Mouse (Mus musculus) T-helper 2 cell (primary cell): ENCODE measurements at regions not wholly inside any gene's neighbourhood (a gene's known extent, or its start where the extent isn't known, plus 50 kb on each side); places are given as distances from the start of the nearest gene placed in this dataset.

Experiments used
- in situ Hi-C: fragments of 300-600 bp; cut with MboI, MseI; formaldehyde crosslinking; loops from one replicate; pipeline ENCODE4 v1.15.1; 2025; ENCODE audit warnings: high pct_unique_total_duplicates

DNA sequence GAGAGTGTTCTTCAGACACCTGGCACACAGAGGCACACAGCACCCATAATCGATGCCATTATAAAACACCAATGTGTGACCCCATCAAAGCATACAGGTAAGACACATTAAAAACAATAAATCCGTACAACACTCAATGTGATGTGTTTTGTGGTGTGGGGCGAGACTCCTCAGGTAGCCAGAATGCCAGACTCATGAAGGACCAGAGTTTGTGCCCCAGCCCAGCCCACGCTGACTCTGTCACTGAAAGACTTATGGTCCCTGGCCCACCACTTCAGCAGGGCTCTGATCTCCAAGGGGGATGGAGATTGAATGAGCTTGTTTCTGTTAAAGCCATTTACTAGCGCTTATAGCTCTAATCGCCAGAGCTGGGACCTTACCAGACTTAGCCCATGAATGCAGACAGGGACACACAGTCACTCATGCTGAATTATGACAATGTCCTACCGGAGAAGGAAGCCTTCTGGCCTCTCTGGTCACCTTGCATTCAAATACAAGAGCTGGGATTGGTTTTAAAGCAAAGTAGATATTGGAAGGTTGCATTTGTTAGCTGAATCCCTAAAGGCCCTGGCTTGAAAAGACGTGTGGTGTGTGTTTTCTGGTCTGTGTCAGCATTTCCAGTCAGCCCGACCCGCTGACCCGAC, 112.1 kb upstream of the Cpm start:
- in situ Hi-C loops: no loop called here

- in situ Hi-C loops: no loop called here
These were observed 112.8 kb upstream of the Cpm start for GRCm38 (mm10) chr10:117516510-117516909.

DNA sequence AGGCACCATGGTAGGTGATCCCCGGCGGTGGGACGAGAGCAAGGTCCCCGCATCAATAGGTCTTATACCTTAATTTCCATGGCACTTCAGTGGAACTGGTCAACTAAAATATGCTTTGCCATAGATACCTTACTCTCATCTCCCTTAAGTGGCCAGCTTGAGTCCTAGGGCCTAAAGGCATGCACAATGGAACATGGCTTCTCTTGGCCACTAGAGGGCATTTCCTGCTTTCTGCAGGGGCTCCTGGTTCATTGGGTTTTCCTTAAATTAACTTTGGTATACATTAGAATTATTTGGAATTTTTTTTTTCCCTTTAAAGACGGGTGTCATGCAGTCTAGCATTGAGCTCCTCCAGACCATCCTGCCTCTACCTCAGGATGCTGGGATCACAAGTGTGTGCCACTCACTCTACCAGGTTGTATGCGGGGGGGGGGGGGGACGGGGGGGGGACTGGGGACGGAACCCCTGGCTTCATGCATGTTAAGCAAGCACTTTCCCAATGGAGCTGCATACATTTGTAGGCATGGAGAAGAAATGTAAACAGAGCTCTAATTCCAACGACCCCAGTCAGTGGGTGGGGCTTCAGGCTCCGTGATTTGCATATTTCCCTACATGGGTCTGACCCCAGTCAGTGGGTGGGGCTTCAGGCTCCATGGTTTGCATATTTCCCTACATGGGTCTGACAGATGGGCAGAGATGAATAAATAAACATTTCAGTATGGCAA, 113.4 kb upstream of the Cpm start:
- in situ Hi-C loops: no loop called here

DNA sequence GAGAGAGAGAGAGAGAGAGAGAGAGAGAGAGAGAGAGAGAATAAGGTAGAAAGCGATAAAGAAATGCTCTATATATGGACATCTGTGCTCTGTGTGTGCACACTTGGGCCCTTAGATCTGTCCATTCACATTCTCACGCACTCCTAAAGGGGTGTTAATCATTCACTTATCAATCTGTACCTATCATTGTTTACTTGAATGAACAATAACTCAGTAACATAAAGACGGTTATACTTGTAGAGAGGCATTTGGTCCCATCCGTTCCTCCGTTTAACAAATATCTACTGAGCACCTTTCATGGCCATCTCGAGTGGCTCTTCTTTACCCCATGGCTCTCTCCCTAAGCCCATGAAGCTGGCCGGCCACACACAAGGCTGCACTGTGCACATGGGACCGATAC, 114.3 kb upstream of the Cpm start:
- in situ Hi-C loops: no loop called here

DNA sequence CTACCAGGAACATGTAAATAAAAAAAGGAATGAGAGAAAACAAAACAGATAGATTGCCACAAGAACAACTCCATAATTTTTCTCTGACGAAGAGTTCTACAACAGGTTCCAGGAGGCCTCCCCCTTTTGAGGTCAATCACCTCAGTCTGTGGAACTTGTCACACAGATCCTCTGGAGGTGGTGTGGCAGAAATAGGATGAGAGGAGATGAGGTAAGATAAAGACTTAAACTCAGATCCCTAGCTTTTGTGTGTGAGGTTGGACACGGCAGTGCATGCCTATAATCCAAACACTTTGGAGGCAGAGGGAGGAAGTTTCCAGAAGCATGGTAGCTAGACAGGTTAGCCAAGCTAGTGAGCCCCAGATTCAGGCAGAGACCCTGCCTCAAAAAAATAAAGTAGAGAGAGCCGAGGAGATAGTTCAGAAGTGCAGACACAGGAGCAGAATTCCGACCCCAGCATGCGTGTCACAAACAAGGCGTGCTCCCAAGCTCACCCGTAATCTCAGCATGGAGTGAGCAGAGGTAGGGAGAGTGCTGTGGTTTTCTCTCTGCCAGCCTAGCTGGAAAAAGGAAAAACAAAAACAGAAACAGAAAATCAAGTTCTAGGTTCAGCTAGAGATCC, 115.3 kb upstream of the Cpm start:
- in situ Hi-C loops: no loop called here

GRCm38 (mm10) chr10:117512424-117513257, 116.7 kb upstream of the Cpm start:
- in situ Hi-C loops: no loop called here

DNA sequence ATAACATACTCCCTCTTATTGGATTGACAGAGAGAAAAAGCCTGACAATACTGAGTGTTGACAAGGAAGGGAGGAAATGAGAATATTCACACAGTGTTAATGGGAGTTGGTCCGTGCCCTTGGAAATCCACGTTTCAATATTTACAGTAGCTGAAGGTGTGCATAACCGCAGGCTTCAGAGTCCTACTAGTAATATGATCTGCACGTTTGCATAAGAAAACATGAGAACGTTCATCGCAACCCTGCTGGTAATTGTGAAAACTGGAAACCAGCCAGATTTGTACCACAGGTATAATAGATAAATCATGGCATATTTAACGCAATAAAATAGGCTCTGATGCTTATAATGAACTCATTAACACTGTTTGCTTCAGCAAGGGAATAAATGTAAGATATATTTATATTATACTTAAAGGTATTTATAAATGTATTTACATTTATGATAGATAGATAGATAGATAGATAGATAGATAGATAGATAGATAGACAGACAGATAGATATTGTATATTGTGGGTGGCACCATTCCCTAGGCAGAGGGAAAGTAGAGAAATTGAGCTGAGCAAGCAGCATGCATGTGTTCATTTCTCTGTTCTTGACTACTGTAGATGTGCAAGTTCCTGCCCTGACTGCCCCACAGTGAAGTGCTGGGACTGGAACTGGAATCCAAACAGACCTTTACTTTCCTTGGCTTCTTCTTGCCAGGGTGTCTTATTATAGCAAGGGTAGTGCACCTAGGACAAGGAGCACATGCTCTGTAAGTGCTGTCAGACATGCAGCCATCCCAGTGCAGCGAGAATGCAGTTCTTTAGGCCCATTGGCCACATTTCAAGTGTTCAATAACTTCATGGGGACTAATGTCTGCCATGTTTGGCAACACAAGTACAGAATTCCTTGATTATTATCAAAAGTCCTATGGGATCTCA, 117.6 kb upstream of the Cpm start:
- in situ Hi-C loops: no loop called here

GRCm38 (mm10) chr10:117510529-117511482, 118.5 kb upstream of the Cpm start:
- in situ Hi-C loops: no loop called here

DNA sequence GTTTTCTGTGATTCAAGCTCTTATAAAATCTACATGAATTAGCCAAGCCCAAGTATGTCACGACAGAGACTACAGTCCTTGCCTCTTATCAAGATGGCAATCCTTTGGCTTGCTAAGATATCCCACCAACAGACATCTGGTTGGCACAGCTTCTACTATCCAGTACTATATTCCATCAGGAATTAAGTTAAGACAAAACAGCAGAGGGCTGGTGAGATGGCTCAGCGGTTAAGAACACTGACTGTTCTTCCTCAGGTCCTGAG, 119.1 kb upstream of the Cpm start:
- in situ Hi-C loops: no loop called here

DNA sequence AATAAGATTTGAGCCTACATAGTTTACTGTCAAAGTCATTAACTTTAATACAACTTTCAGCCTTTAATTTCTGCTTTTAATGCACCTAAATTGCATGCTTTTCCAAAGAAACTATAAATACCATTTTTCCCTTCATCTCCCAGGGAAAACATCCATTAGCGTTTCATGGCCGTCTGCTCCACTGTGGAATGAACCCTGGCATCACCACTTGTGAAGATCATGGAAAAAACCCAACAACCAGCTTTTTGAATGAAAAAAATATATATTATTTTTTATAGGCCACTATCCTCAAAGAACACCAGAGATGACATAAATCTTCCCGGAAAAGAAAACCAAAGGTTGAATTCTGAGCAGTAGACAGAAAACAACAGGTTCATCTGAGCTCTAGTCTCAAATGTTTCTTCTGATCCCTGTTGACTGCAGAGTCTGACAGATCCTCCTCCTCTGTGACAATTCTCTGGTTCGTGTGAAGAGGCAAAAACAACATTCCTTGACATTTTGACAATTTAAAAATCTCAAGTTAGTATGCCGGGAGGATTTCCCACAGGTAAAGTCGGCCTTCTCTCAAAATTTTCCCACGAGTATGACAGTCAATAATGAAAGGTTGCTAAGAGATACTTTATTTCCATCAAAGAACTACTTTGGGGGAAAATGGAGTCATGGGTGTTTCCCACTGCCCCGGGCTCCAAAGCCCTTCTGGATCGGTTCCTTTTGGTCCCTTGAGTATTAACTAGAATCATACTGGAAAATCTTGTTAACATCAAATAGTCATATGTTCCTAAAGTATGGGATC, 119.7 kb upstream of the Cpm start:
- in situ Hi-C loops: loop anchor here (5.0 kb wide), 1 partner anchor 52 kb away; no protein-coding TSS in a partner anchor

GRCm38 (mm10) chr10:117506252-117506992, 122.9 kb upstream of the Cpm start:
- in situ Hi-C loops: loop anchor here (5.0 kb wide), 1 partner anchor 49 kb away; no protein-coding TSS in a partner anchor

DNA sequence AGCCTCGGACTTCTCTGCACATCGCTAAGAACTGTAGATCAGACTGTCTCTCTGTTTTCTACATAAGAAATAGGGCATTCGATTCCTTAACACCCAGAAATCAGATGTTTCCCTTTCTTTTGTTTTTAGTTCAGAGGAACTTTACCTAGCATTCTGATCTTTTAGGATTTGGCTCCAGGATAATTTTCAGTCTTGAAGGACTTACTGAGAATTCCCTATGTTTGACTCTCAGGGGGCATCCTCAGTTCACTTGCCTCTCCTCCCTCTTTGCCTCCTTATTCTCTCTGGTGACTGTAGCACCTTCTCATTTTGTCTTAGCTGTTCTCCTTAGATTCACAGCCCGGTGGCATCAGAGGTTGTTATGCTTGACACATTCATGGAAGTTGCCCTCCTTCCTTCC, 123.8 kb upstream of the Cpm start:
- in situ Hi-C loops: loop anchor here (5.0 kb wide), 1 partner anchor 48 kb away; no protein-coding TSS in a partner anchor

- in situ Hi-C loops: loop anchor here (5.0 kb wide), 1 partner anchor 48 kb away; no protein-coding TSS in a partner anchor
These were observed 124.2 kb upstream of the Cpm start for GRCm38 (mm10) chr10:117505057-117505456.

- in situ Hi-C loops: no loop called here
These were observed 124.6 kb upstream of the Cpsf6 start for GRCm38 (mm10) chr10:117504267-117504902.

- in situ Hi-C loops: no loop called here
These were observed 123.7 kb upstream of the Cpsf6 start for GRCm38 (mm10) chr10:117503222-117504184.

DNA sequence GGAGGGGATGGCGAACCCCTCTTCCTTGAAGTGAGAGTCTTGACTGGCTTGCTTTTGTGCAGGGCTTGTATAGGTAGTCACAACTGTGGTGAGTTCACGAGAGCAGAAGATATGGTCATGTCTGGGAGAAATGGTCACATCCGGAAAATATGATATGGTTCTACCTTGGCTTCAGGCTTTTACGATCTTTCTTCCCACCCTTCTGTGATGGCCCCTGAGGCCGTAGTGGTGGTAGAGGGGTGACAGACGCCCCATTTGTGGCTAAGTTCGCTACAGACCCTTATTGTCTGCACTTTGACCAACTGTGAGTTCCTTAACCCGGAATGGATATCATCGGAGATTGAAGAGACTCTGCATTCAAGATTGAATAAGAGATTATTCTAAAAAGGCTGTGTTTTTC, 122.9 kb upstream of the Cpsf6 start:
- in situ Hi-C loops: no loop called here

DNA sequence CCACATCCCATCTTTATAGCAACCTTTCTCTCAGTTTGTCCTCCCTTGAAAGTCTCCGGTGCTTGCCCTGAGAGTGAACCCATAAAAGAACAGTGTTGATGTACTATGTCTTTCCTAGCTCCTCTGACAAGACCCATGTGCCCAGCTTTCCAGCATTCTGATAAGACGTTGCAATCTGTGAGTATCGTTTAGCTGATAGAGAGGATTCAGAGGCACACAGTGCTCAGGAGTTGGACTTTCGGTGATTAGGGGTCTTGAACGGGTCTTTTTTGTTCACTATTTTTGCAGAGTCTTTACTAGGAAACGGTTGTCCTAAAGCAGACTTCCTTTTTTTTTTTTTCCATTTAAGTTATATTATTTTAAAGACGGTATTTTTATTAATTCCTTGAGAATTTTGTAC, 122.3 kb upstream of the Cpsf6 start:
- in situ Hi-C loops: no loop called here
